Mouse (Mus musculus) gastrocnemius, adult 2 months (tissue): ENCODE measurements around the gene Mrpl52. TPM values are rescaled to one million over a fixed set of nuclear protein-coding genes. Genes with fewer than 3 reads are reported as not detected.

Experiments
- DNase-seq: peaks from one replicate; pipeline ENCODE4 v3.0.0; 2022
- H3K27ac ChIP-seq: fragments of 200-600 bp; 2 replicates; pipeline ENCODE4 v1.8.1; 2022; ENCODE audit warnings: mild to moderate bottlenecking
- H3K4me3 ChIP-seq: fragments of 200-600 bp; 2 replicates; pipeline ENCODE4 v1.8.1; 2022; ENCODE audit warnings: mild to moderate bottlenecking, moderate library complexity
- CTCF ChIP-seq: fragments of 200-600 bp; IDR thresholded peaks from 2 replicates; pipeline ENCODE4 v1.8.1; 2022; ENCODE audit warnings: antibody characterized with exemption, mild to moderate bottlenecking, moderate library complexity
- intact Hi-C: fragments of 180-260 bp; cut with DNase I; formaldehyde crosslinking; loops from one replicate; pipeline ENCODE4 v1.15.1; 2025
- total RNA-seq, 2 experiments: library from RNA; stranded (reverse); gene quantifications; 2 replicates each; pipeline ENCODE4 v1.2.3; 2021

The Mrpl52 gene
- total RNA-seq, 2 experiments from 2014 or later = 102 to 111 TPM

DNA sequence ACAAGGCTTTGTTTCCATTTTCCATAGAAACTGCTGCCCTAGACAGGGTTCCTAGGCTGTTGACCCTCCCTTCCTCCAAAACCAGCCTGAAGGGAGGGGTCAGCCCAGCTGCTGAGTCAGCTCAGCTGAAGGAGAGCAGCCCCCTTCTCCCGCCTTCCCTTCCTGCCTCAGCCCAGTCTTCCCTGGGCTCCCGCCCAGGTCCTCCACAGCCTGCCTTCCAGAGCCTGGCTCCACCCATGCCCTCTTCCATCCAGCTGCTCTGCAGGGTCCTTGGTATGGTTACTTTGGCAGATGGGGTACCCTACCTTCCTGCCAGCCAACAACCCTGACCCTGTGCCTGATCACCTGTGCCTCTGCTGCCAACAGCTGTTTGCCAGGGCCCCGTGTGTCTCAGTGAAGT, 16.5 kb downstream of the Mrpl52 start:
- peak; percentile 77 for DNase-seq
- intact Hi-C loops = no loop called here
- TF ChIP-seq CTCF = no peak

DNA sequence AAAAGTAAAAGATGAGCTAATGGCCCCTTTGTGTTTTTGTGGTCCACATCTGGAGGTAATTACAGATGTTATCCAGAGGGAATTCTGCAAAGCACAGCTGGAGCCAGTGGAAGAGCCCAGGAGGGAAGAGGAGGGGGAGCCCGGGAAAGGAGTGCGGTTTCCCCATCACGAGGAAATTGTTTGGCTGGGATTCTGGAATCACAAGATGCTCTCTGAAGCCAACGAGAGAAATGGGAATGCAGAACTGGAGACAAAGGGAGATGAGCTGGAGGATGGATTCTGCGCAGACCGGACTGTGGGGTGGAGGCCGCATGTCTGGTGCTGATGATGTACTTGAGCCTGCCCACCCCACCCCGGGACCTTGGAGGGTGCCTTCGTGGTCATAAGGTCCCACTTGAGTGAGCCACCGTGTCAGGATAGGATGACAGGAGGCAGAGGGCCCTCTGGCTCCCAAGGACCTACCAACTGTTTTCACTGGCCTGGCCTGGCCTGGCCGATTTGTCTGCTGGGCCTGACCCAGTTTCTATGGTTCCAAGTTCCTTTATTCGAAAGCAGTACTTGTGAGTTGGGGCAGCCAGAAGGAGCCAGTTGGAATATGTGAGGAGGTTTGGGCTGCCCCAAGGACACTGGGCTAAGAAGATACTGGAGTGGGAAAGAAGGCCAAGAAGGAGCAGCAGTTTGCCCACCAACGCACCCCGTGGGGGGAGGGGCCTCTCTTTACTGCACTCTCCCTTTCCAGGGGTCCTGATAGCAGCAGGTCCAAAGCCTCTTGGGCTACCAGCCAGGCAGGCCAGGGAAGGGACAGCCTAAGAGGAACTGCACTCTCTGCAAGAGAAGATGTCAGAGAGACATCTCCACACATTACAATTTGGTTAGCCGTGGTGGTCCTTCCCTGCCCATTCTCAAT, 17.3 kb downstream of the Mrpl52 start:
- intact Hi-C loops = no loop called here
- peak; percentile 77 for DNase-seq
- Histone ChIP-seq H3K27ac (peak overlapping the region; percentile 83), H3K4me3 (peak overlapping the region; percentile 21)
- no peak for TF ChIP-seq CTCF

More for the DNA sequence above, 16.5 kb downstream of the Mrpl52 start:
- Histone ChIP-seq H3K27ac (peak overlapping the region; percentile 83), H3K4me3 (peak overlapping the region; percentile 25; the same call in 1 of the 2 replicates)

GRCm38 (mm10) chr14:54445476-54445875, 18.8 kb downstream of the Mrpl52 start:
- peak overlapping the region; percentile 20; the same call in 1 of the 2 replicates for H3K27ac ChIP-seq
- no peak for TF ChIP-seq CTCF
- intact Hi-C loops = loop anchor here (5.0 kb wide), 1 partner anchor 33 kb away; no protein-coding TSS in a partner anchor
- DNase-seq = peak; percentile 51
- no peak overlapping the region for H3K4me3 ChIP-seq

- TF ChIP-seq CTCF = no peak
- intact Hi-C loops = no loop called here
Observed at GRCm38 (mm10) chr14:54453566-54453965, 26.9 kb downstream of the Mrpl52 start.

DNA sequence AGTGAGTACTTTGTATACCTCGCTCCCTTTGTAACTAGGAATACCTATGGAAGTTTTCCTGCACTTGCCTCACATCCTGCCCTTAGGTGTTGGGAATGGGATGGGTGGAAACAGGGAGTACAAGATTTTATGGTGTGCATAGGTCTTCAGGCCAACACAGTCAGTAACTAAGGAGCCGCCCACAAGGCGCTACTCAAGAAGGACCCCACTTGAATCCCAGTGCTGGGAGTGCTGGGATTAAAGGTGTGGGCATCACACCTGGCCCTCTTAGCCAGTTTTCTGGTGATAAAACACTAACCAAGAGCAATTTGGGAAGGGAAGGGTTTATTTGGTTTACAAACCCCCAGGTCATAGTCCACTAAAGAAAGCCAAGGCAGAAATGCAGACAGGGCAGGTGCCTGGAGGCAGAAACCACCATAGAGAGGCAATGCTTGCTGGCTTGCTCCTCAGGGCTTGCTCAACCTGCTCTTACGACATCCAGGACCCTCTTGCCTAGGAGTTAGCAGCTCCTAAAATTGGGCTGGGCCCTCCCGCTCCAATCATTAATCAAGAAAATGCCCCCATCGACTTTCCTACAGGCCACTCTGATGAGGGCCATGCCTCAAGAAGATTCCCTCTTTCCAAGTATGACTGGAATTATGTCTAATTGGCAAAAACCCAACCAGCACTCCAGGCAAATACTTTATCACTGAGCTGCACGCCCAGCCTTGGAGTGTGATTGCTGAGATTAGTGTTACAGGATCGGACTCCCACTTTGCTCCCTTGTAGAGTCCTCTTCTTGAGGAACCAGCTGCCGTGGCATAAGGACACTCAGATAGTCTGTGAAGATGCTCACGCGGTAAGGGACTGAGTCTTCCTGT, 28.2 kb downstream of the Mrpl52 start:
- intact Hi-C loops = no loop called here
- Histone ChIP-seq H3K4me3 (no peak overlapping the region), H3K27ac (no peak overlapping the region)
- TF ChIP-seq CTCF = no peak
- DNase-seq = no peak

More at GRCm38 (mm10) chr14:54453566-54453965, 26.9 kb downstream of the Mrpl52 start:
- H3K27ac ChIP-seq = no peak overlapping the region
- DNase-seq = no peak
- no peak overlapping the region for H3K4me3 ChIP-seq

DNA sequence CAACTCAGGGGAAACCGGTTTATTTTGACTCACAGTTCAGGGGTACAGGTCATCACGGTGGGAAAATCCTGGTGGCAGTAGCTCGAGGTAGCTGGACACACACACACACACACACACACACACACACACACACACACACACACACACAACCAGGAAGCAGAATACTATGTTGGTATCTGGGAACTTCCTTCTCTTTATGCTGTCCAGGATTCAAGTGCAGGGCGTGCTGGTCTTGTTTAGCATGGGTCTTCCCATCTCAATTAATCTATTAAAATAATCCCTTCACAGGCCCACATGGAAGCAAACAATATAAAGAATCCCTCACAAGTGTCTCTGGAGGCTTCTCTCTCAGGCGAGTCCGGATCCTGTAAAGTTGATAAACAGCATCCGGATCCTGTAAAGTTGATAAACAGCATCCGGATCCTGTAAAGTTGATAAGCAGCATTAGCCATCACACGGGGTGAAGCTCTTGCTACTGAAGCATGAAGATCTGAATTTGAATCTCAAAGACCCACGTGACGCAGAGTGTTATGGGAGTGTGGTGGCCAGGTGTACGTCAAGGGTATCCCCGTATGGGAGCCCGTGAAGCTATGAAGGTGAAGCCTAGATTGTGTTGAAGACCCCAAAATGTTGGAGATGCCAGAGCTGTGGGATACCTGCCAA, 31.3 kb downstream of the Mrpl52 start:
- no peak for DNase-seq
- no peak for TF ChIP-seq CTCF
- intact Hi-C loops = no loop called here
- H3K4me3 ChIP-seq = no peak overlapping the region
- no peak overlapping the region for H3K27ac ChIP-seq

GRCm38 (mm10) chr14:54462146-54462545, 35.4 kb downstream of the Mrpl52 start:
- intact Hi-C loops = loop anchor here (5.0 kb wide), 1 partner anchor 50 kb away; no protein-coding TSS in a partner anchor
- Histone ChIP-seq H3K27ac (no peak overlapping the region), H3K4me3 (no peak overlapping the region)
- DNase-seq = no peak
- no peak for TF ChIP-seq CTCF

GRCm38 (mm10) chr14:54463108-54463958, 36.6 kb downstream of the Mrpl52 start:
- H3K4me3 ChIP-seq = peak overlapping the region; percentile 98
- no peak for TF ChIP-seq CTCF
- peak overlapping the region; percentile 90 for H3K27ac ChIP-seq
- DNase-seq = no peak
- intact Hi-C loops = loop anchor here (5.0 kb wide), 1 partner anchor 49 kb away; no protein-coding TSS in a partner anchor

DNA sequence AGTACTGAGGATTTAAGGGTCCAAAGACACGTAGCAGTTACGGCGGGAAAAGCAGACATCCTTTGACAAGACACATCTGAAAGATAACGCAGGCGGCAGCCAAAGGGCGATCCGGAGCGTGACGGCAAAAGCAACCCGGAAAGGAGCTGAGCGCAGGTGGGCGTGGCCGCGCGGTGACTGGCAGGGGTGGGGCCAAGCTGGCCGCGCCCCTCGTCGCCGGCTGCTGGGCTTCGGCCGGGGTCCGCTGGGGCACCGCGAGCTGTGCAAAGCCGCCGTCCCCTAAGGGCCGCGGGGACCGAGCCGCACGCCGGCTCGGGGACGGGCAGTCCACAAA, 37.2 kb downstream of the Mrpl52 start, which contains the start of gene Lrp10:
TSS of gene Lrp10 (plus strand) at position 179 of the 334 bp plus-strand sequence.
- intact Hi-C loops = loop anchor here (5.0 kb wide), 1 partner anchor 48 kb away; no protein-coding TSS in a partner anchor
- Histone ChIP-seq H3K4me3 (peak within 1 kb of the TSS; percentile 98), H3K27ac (peak within 1 kb of the TSS; percentile 90)
- peak; percentile 92 for DNase-seq
- no peak for TF ChIP-seq CTCF

GRCm38 (mm10) chr14:54464293-54465005, 37.7 kb downstream of the Mrpl52 start:
- H3K27ac ChIP-seq = peak overlapping the region; percentile 90
- DNase-seq = peak; percentile 76
- peak; percentile 73 for TF ChIP-seq CTCF
- intact Hi-C loops = loop anchor here (5.0 kb wide), 1 partner anchor 48 kb away; no protein-coding TSS in a partner anchor
- H3K4me3 ChIP-seq = peak overlapping the region; percentile 98

GRCm38 (mm10) chr14:54471467-54471866, 44.8 kb downstream of the Mrpl52 start:
- no peak overlapping the region for H3K27ac ChIP-seq
- no peak overlapping the region for H3K4me3 ChIP-seq
- DNase-seq = no peak
- TF ChIP-seq CTCF = no peak
- intact Hi-C loops = no loop called here
